Mouse (Mus musculus): ENCODE measurements around the gene Ccr9.
"Not testable (repeated sequence)": the region's sequence is repeated elsewhere in the genome, so short reads cannot be mapped to it uniquely, and the experiment has no call there.

Ccr9 gene

GRCm38 (mm10) chr9:123716301-123716700, 38.1 kb downstream of the Ccr9 start:
- DNase-seq (ENCODE audit: low spot score in 2 of 2), result no peak

GRCm38 (mm10) chr9:123717186-123718008, 39.2 kb downstream of the Ccr9 start, which contains the start of gene Lztfl1:
Gene Lztfl1, minus strand, starts transcription at chr9:123717697.
- DNase-seq (ENCODE audit: low spot score in 2 of 2), result peak; percentile 84 to 89

- no peak for DNase-seq (ENCODE audit: low spot score in 2 of 2)
These were observed 44.7 kb downstream of the Ccr9 start for GRCm38 (mm10) chr9:123722737-123723493.

GRCm38 (mm10) chr9:123731271-123731670, 53.0 kb downstream of the Ccr9 start:
- DNase-seq (ENCODE audit: low spot score in 2 of 2), result no peak

GRCm38 (mm10) chr9:123734133-123734532, 55.9 kb downstream of the Ccr9 start:
- DNase-seq (ENCODE audit: low spot score in 2 of 2), result no peak

- DNase-seq (ENCODE audit: low spot score in 2 of 2), result no peak
These were observed 62.6 kb downstream of the Ccr9 start for GRCm38 (mm10) chr9:123740799-123741198.

GRCm38 (mm10) chr9:123749687-123750086, 71.4 kb downstream of the Ccr9 start:
- not testable (repeated sequence) for DNase-seq (ENCODE audit: low spot score in 2 of 2)

GRCm38 (mm10) chr9:123754333-123754732, 76.1 kb downstream of the Ccr9 start:
- no peak for DNase-seq (ENCODE audit: low spot score in 2 of 2)

- no peak for DNase-seq (ENCODE audit: low spot score in 2 of 2)
These were observed 78.5 kb downstream of the Ccr9 start for GRCm38 (mm10) chr9:123756752-123757151.

GRCm38 (mm10) chr9:123757326-123757725, 79.1 kb downstream of the Ccr9 start:
- no peak for DNase-seq (ENCODE audit: low spot score in 2 of 2)

- no peak for DNase-seq (ENCODE audit: low spot score in 2 of 2)
These were observed 79.9 kb downstream of the Ccr9 start for GRCm38 (mm10) chr9:123758156-123758555.

GRCm38 (mm10) chr9:123758645-123759044, 80.4 kb downstream of the Ccr9 start:
- no peak for DNase-seq (ENCODE audit: low spot score in 2 of 2)

- no peak for DNase-seq (ENCODE audit: low spot score in 2 of 2)
These were observed 82.6 kb downstream of the Ccr9 start for GRCm38 (mm10) chr9:123760806-123761205.

- no peak for DNase-seq (ENCODE audit: low spot score in 2 of 2)
These were observed 84.6 kb downstream of the Ccr9 start for GRCm38 (mm10) chr9:123762886-123763285.

- DNase-seq (ENCODE audit: low spot score in 2 of 2), result no peak
These were observed 85.5 kb downstream of the Ccr9 start for GRCm38 (mm10) chr9:123763771-123764170.

GRCm38 (mm10) chr9:123766996-123767395, 88.8 kb downstream of the Ccr9 start:
- no peak for DNase-seq (ENCODE audit: low spot score in 2 of 2)

GRCm38 (mm10) chr9:123768443-123768842, 90.2 kb downstream of the Ccr9 start:
- no peak for DNase-seq (ENCODE audit: low spot score in 2 of 2)

GRCm38 (mm10) chr9:123769532-123769931, 91.3 kb downstream of the Ccr9 start:
- DNase-seq (ENCODE audit: low spot score in 2 of 2), result no peak

- DNase-seq (ENCODE audit: low spot score in 2 of 2), result not testable (repeated sequence)
These were observed 95.1 kb downstream of the Ccr9 start for GRCm38 (mm10) chr9:123773299-123773698.

GRCm38 (mm10) chr9:123788855-123789529, 110.8 kb downstream of the Ccr9 start:
- DNase-seq (ENCODE audit: low spot score in 2 of 2), result no peak

- DNase-seq (ENCODE audit: low spot score in 2 of 2), result peak in 1 of 2 experiments; percentile 30
These were observed 117.9 kb downstream of the Ccr9 start for GRCm38 (mm10) chr9:123796174-123796573.

- DNase-seq (ENCODE audit: low spot score in 2 of 2), result no peak
These were observed 123.3 kb downstream of the Ccr9 start for GRCm38 (mm10) chr9:123801527-123801926.

Data from cerebellum, postnatal 4 days (tissue).